Mouse (Mus musculus): Measurements from ENCODE around the gene Syt8. TPM values are rescaled to one million over a fixed set of nuclear protein-coding genes. Genes with fewer than 3 reads are reported as not detected.
A peak's percentile ranks its signal among the peaks of the same experiment; 100 is the strongest.

The Syt8 gene
- total and polyA plus RNA-seq, 3 experiments, result 0.16 TPM; not detected in 2

- DNase-seq, result no peak
Measured at GRCm38 (mm10) chr7:142446264-142446663, 11.6 kb downstream of the Syt8 start.

GRCm38 (mm10) chr7:142449038-142449617 lies 14.5 kb downstream of the Syt8 start:
- DNase-seq, result no peak

GRCm38 (mm10) chr7:142454706-142455105 lies 20.1 kb downstream of the Syt8 start:
- DNase-seq, result no peak

GRCm38 (mm10) chr7:142455251-142455650 lies 20.6 kb downstream of the Syt8 start:
- DNase-seq, result no peak

GRCm38 (mm10) chr7:142456806-142457205 lies 22.2 kb downstream of the Syt8 start:
- DNase-seq, result no peak

- no peak for DNase-seq
Measured at GRCm38 (mm10) chr7:142457227-142457811, 22.7 kb downstream of the Syt8 start.

- no peak for DNase-seq
Measured at GRCm38 (mm10) chr7:142458026-142458425, 23.4 kb downstream of the Syt8 start.

- no peak for DNase-seq
Measured at GRCm38 (mm10) chr7:142458676-142459298, 24.1 kb downstream of the Syt8 start.

GRCm38 (mm10) chr7:142459299-142459691 lies 24.6 kb downstream of the Syt8 start:
- no peak for DNase-seq

GRCm38 (mm10) chr7:142460636-142461077 lies 26.0 kb downstream of the Syt8 start, which contains the start of gene Lsp1:
Gene Lsp1 (plus strand): TSS chr7:142460809.
- no peak for DNase-seq

GRCm38 (mm10) chr7:142461446-142461845 lies 26.8 kb downstream of the Syt8 start:
- no peak for DNase-seq

GRCm38 (mm10) chr7:142462190-142462589 lies 27.5 kb downstream of the Syt8 start:
- DNase-seq, result no peak

GRCm38 (mm10) chr7:142462594-142463078 lies 28.0 kb downstream of the Syt8 start:
- DNase-seq, result no peak

GRCm38 (mm10) chr7:142470171-142470691 lies 35.6 kb downstream of the Syt8 start:
- DNase-seq, result no peak

- peak; percentile 36 for DNase-seq
Measured at GRCm38 (mm10) chr7:142470808-142471413, 36.3 kb downstream of the Syt8 start.

GRCm38 (mm10) chr7:142471414-142471861 lies 36.8 kb downstream of the Syt8 start:
- DNase-seq, result no peak

- peak; percentile 35 for DNase-seq
Measured at GRCm38 (mm10) chr7:142471884-142472570, 37.4 kb downstream of the Syt8 start.

- DNase-seq, result no peak
Measured at GRCm38 (mm10) chr7:142472936-142473335, 38.3 kb downstream of the Syt8 start.

GRCm38 (mm10) chr7:142473476-142473875 lies 38.8 kb downstream of the Syt8 start:
- DNase-seq, result no peak

GRCm38 (mm10) chr7:142474799-142475198 lies 40.1 kb downstream of the Syt8 start:
- peak; percentile 12 for DNase-seq

- no peak for DNase-seq
Measured at GRCm38 (mm10) chr7:142475641-142476040, 41.0 kb downstream of the Syt8 start.

- DNase-seq, result no peak
Measured at GRCm38 (mm10) chr7:142476271-142476670, 41.6 kb downstream of the Syt8 start.
